Mouse (Mus musculus): ENCODE measurements around the gene Dcaf6.

Gene Dcaf6

DNA sequence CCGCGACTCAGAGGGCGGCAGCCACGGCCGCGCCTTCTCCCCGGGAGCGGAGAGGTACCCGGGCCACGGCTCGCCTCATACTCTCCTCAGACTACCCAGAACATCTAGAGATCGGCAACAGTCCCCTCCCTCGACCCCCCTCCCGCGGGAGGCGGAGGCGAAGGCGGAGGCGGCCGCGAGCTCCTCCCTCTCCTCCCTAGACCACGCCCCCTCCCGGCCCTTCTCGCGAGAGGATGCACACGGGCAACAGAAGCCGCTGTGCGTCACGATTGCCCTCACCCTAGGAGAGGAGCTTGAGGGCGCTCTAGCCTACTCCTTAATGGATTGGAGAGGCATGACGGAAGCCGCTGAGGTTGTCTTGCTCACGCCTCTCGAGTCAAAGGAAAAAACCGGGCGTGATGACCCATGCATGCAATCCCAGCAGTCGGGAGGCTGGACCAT, at the start of gene Dcaf6, which contains the start of gene Mpc2:
TSS of gene Dcaf6 (minus strand) at position 116 of the 441 bp plus-strand sequence.
TSS of gene Mpc2 (plus strand) at position 278 of the 441 bp plus-strand sequence.
- peak; percentile 100 for DNase-seq (ENCODE audit: low spot score in 2 of 2)

GRCm38 (mm10) chr1:165506303-165506702, 46.0 kb upstream of the Dcaf6 start:
- DNase-seq (ENCODE audit: low spot score in 2 of 2), result no peak

GRCm38 (mm10) chr1:165503307-165504024, 43.2 kb upstream of the Dcaf6 start:
- DNase-seq (ENCODE audit: low spot score in 2 of 2), result peak in 1 of 2 experiments; percentile 39

GRCm38 (mm10) chr1:165498856-165499255, 38.6 kb upstream of the Dcaf6 start:
- DNase-seq (ENCODE audit: low spot score in 2 of 2), result no peak

- DNase-seq (ENCODE audit: low spot score in 2 of 2), result no peak
Observed at GRCm38 (mm10) chr1:165489197-165489596, 28.9 kb upstream of the Dcaf6 start.

- DNase-seq (ENCODE audit: low spot score in 2 of 2), result no peak
Observed at GRCm38 (mm10) chr1:165486108-165486507, 25.8 kb upstream of the Dcaf6 start.

- DNase-seq (ENCODE audit: low spot score in 2 of 2), result no peak
Observed at GRCm38 (mm10) chr1:165484688-165485233, 24.5 kb upstream of the Dcaf6 start, which contains the start of gene Adcy10. TSS of gene Adcy10 (plus strand) at chr1:165485183.

- no peak for DNase-seq (ENCODE audit: low spot score in 2 of 2)
Observed at GRCm38 (mm10) chr1:165471490-165471889, 11.2 kb upstream of the Dcaf6 start.

DNA sequence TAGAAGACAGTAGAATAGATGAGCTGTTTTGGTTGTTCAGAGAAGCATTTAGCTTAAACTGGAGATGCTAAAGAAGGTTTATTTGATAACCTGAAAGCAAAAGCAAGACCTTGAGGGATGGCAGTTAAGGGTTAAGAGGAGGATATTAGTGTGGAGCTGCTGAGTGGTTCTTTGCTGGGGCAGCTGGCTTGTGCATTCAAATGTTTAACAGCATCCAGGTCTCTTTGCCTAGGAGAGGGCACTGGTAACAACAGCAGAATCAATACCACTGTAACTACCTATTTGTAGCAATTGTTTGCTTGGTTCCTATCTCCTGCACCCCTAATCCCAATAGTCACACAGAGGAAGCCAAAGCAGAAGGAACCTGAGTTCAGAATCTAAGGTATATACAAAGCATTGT, 9.4 kb upstream of the Dcaf6 start:
- no peak for DNase-seq (ENCODE audit: low spot score in 2 of 2)

GRCm38 (mm10) chr1:165468971-165469370, 8.7 kb upstream of the Dcaf6 start:
- DNase-seq (ENCODE audit: low spot score in 2 of 2), result no peak

- DNase-seq (ENCODE audit: low spot score in 2 of 2), result no peak
Observed at GRCm38 (mm10) chr1:165464574-165464973, 4.3 kb upstream of the Dcaf6 start.

DNA sequence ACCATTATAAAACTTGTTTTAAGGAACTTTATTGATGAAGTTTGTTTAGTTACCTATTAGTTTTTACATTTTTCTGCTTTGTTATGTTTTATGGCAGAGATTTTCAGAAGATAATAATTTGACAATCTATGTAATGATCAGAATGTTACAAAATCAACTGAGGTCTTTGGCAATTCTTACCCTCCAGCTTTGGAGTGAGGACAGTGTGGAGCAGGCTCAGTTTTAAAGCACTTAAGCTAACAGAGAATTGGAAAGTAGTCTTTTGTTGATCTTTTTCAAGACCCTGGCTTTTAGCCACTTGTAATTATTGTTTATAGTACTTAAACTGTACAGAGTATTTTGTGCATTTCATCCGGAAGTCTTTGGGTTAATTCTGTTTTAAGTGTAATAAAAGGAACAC, 2.6 kb upstream of the Dcaf6 start:
- DNase-seq (ENCODE audit: low spot score in 2 of 2), result no peak

DNA sequence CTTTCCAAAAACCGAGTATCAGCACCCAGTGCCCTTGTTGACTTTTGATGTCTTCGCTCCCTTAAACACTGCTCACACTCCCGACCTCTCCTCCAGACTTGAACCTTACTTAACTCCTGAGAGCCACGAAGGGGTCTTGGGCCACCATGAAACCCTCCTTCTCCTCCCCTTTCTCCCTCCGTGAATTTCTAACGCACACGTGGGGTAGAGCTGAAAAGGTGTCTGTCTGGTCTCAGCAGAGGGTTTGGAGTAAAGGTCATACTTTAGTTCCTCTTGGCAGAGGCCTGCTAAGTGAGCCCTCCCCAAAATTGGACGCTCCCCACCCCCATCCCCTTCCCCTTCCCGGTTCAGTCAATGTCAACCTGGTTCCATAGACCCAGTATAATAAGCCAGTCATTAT, 1.4 kb upstream of the Dcaf6 start:
- DNase-seq (ENCODE audit: low spot score in 2 of 2), result no peak

GRCm38 (mm10) chr1:165460801-165461377, 614 bp upstream of the Dcaf6 start:
- peak; percentile 98 to 99 for DNase-seq (ENCODE audit: low spot score in 2 of 2)

DNA sequence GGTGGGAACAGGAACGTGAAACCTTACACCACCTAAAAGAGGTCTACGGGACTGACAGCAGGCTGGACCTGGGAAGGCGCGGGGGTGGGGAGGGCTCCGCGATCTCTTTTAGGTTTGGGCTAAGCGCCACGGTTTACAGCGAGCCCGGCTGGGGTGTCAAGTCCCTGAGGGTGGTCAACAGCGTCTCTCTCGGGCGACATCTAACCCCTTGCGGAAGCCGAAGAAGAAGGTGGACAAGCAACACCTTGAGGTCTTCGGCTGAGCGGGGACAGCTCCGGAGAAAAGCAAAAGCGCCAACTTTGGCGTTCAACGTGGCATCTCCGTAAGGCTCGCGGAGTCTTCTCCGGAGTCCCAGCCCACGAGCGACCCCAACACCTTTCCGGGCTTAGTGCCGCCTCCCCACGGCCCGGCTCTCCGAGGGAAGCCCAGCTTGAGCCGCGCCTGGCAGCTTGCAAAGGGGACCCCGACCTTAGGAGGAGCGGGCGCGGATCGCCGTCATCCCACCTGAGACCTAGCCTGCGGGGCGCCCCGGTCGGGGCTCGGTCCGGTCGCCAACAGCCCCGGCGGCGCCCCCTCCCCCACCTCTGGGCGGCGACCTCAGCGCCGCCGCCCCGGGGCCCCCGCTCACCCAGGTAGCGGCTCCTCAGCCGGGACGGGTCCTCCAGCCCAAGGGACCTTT, 633 bp downstream of the Dcaf6 start:
- DNase-seq (ENCODE audit: low spot score in 2 of 2), result peak; percentile 73 to 75

GRCm38 (mm10) chr1:165459041-165459502, 1.2 kb downstream of the Dcaf6 start:
- DNase-seq (ENCODE audit: low spot score in 2 of 2), result no peak

GRCm38 (mm10) chr1:165441719-165442118, 18.6 kb downstream of the Dcaf6 start:
- no peak for DNase-seq (ENCODE audit: low spot score in 2 of 2)

DNA sequence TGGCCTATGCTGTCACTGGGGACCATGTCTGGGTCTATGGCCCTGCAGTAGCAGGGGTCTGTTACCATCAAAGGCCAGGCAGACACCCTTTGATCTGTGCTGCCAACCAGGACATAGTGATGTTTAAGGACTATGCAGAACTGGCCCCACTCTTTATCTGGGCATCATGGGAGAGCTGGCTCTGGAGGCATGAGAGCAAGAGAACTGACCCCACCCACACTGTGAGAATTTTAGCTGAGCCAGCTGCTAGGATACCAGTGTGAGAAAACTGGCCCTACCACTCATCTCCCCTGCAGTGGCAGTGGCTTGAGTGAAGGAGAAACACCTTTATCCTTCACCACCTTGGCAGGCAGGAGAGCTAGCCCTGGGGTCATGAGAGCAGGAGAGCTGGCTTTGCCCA, 19.1 kb downstream of the Dcaf6 start:
- DNase-seq (ENCODE audit: low spot score in 2 of 2), result no peak

DNA sequence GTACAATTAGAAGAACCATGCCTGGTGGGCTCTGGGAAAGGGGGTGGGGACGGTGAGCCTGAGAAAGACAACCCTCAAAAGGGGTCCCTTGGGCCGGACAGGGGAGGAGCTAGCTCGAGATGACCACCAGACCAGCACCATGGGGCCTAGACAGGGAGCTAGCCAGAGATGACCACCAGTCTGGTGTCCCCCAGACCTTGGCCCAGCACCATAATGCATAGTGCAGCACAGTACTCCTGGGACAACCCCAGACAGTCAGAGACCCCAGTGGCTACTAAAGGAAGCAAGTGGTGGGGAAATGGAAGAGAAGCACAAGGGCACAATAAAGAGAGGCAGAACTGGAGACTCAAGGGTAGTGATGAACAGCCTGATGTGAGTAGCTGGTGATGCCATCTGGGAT, 19.5 kb downstream of the Dcaf6 start:
- no peak for DNase-seq (ENCODE audit: low spot score in 2 of 2)

- no peak for DNase-seq (ENCODE audit: low spot score in 2 of 2)
Observed at GRCm38 (mm10) chr1:165438289-165439021, 21.8 kb downstream of the Dcaf6 start.

DNA sequence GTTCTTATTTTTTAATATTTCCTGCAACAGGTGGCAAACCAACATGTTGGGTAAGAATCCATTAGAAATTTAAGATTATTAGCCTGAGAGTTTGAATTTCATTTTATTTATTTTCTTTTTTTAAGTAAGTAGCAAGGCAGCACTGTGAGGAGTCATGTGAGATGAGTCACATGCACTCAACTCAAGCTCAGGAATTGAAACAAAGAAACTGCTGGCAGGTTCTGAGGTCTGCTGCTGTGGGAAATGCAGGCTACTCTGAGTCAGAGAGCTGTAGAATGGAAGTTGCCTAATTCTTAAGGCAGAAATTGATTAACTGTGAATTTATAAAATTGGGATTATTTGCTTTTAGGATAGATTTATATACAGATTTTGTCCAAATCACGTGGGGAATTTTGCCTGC, 27.4 kb downstream of the Dcaf6 start:
- DNase-seq (ENCODE audit: low spot score in 2 of 2), result no peak

- DNase-seq (ENCODE audit: low spot score in 2 of 2), result peak in 1 of 2 experiments; percentile 55
Observed at GRCm38 (mm10) chr1:165426254-165426653, 34.0 kb downstream of the Dcaf6 start.
